In the genomic region with DNA sequence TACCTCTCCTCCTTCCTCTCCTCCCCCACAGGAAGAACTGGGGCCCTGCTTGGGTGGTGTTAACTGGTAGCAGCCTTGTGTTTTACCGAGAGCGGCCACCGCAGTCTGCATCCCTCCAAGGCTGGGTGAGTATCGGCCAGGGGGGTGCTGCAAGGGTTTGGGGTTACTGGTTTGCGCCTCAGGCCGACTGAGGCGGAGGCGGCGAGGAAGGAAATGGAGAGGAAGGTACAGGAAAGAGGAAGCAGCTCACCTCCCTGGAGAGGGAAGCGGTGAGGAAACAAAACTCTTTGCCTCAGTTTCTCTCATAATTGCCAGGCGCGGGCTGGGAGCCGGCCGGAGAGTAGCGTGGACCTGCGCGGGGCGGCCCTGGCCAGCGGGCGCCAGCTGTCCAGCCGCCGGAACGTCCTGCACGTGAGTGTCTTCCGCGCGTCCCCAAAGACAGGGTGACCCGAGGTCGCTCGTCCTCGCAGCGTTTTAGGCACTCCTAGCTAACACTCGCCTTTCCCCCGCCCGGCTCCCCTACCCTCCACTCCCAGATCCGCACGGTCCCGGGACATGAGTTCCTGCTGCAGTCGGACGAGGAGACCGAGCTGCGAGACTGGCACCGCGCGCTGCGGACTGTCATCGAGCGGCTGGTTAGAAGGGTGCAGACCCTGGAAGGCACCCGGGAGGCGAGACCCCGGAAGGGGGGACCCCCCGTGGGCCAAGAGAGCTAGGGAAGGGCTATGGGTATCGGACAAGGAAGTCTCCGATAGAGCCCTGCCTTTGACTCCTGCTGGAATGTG, we compare ENCODE assay signal across 9 mouse cellular contexts. TPM values are rescaled to one million over a fixed set of nuclear protein-coding genes. Genes with fewer than 3 reads are reported as not detected.
DNase-seq lines count a peak whose midpoint lies in the region; ATAC-seq and TF ChIP-seq lines count a peak whose summit lies in the region.
"Had no signal": no experiment of that assay in that cellular context is flagged by ENCODE, and none has a peak within 500 bp of the region (broad histone marks: within the 10 kb centered on the region; RNA-seq: fewer than 3 reads in every experiment).

No protein-coding gene starts in this region.

- peak overlapping the region; percentile 5; the same call in 1 of the 2 replicates for H3K4me3 ChIP-seq in cortical plate, adult 2 months (ENCODE audit: insufficient read depth, low read length)
- H3K4me3 ChIP-seq in heart, embryonic 15.5 days: peak overlapping the region; percentile 50
- H3K4me3 ChIP-seq in midbrain, embryonic 14.5 days (replicated peaks; ENCODE audit: low read depth, low read length): peak overlapping the region; percentile 29

- no peak for ATAC-seq in heart, embryonic 15.5 days (replicated peaks; ENCODE audit: insufficient number of reproducible peaks, insufficient read depth, low FRiP score, low read depth)
- no peak for ATAC-seq in midbrain, embryonic 14.5 days (ENCODE audit: low FRiP score, low TSS enrichment)

- TF ChIP-seq CTCF in cortical plate, adult 2 months (IDR thresholded peaks at IDR 0.05; ENCODE audit: extremely low read depth, insufficient read depth, low read length): no peak

- 1% methylated on average over 52 of the region's 54 CpGs for WGBS in heart, embryonic 15.5 days
- WGBS in midbrain, embryonic 14.5 days: under 1% methylated on average over 54 of the region's 54 CpGs

- no peaks in the 10 kb centered on the region for H3K9me3 ChIP-seq in heart, embryonic 15.5 days (replicated peaks)
- H3K9me3 ChIP-seq in midbrain, embryonic 14.5 days (ENCODE audit: control insufficient read depth, low read length): no peaks in the 10 kb centered on the region

- H3K27ac ChIP-seq in cortical plate, adult 2 months (ENCODE audit: insufficient read depth, low read length): no peak overlapping the region
- no peak overlapping the region; the same call in 1 of the 2 replicates for H3K27ac ChIP-seq in heart, embryonic 15.5 days
- no peak overlapping the region for H3K27ac ChIP-seq in midbrain, embryonic 14.5 days (replicated peaks; ENCODE audit: low read depth, low read length)

- peak; percentile 42 for DNase-seq in gastrocnemius, postnatal 10 days
- DNase-seq in gastrocnemius, adult 8-10 months (ENCODE audit: low spot score in 2 of 2): no peak
- peak; percentile 37 to 68 for DNase-seq in kidney, postnatal 25 days
- DNase-seq in midbrain, embryonic 14.5 days: peak; percentile 33
- no peak for DNase-seq in frontal cortex, postnatal 10 days (ENCODE audit: low spot score in 2 of 2)
- DNase-seq in c-Kit-positive CD71-positive TER-119-positive erythroid progenitor cells, embryonic 14.5 days (ENCODE audit: low spot score): no peak

- H3K9ac ChIP-seq in heart, embryonic 15.5 days: peak overlapping the region; percentile 53
- no peak overlapping the region; the same call in 1 of the 2 replicates for H3K9ac ChIP-seq in midbrain, embryonic 14.5 days (replicated peaks; ENCODE audit: low read length)

- peak overlapping the region; percentile 81 for H3K4me2 ChIP-seq in heart, embryonic 15.5 days
- H3K4me2 ChIP-seq in midbrain, embryonic 14.5 days (ENCODE audit: low read length): peak overlapping the region; percentile 52

- no peak for TF ChIP-seq POLR2A in cortical plate, adult 2 months (IDR thresholded peaks at IDR 0.05; ENCODE audit: extremely low read depth, insufficient read depth, low read length)

- H3K36me3 ChIP-seq in heart, embryonic 15.5 days: no peaks in the 10 kb centered on the region
- no peaks in the 10 kb centered on the region for H3K36me3 ChIP-seq in midbrain, embryonic 14.5 days (ENCODE audit: control insufficient read depth, insufficient read depth, low read length)

- H3K4me1 ChIP-seq in cortical plate, adult 2 months (ENCODE audit: control insufficient read depth, insufficient read depth, low read length): no peaks in the 10 kb centered on the region
- H3K4me1 ChIP-seq in heart, embryonic 15.5 days (replicated peaks): peaks cover 21% of the 10 kb centered on the region
- H3K4me1 ChIP-seq in midbrain, embryonic 14.5 days (ENCODE audit: control insufficient read depth, insufficient read depth, low read length): peaks cover 10% of the 10 kb centered on the region; the same call in 1 of the 2 replicates

- peaks cover 93% of the 10 kb centered on the region for H3K27me3 ChIP-seq in heart, embryonic 15.5 days
- H3K27me3 ChIP-seq in midbrain, embryonic 14.5 days (ENCODE audit: control insufficient read depth, insufficient read depth, low read length): peaks cover 57% of the 10 kb centered on the region
- H3K27me3 ChIP-seq: CH12.LX had no signal

RNA-seq across cellular contexts. Expression of a gene that starts 4.4 kb away (rescaled TPM):
- total RNA-seq in gastrocnemius, postnatal 10 days (2021): 1 to 10 TPM; 1.1 to 2.3 TPM
- total RNA-seq in gastrocnemius, adult 8-10 months (2022): 1 to 10 TPM in 1 of 4 experiments, under 1 TPM in 3; 0.39 to 1.2 (median 0.57) TPM
- polyA plus RNA-seq in cortical plate, adult 2 months (2012; rRNA removed): 1.2 and 1.4 TPM in 2 replicates
- polyA plus RNA-seq in heart, embryonic 15.5 days (2015; fragmentation: Nextera tagmentation; extraction: Ambion mirVana): 2.0 and 11.0 TPM in 2 replicates
- polyA plus RNA-seq in midbrain, embryonic 14.5 days (2014; fragmentation: Nextera tagmentation; extraction: Ambion mirVana): 0.18 and 1.1 TPM in 2 replicates

RNA-seq across cellular contexts. Expression of a gene that starts 14.6 kb away (rescaled TPM):
- 10 to 100 TPM; 44.5 to 54.8 TPM for total RNA-seq in gastrocnemius, postnatal 10 days (2021)
- total RNA-seq in gastrocnemius, adult 8-10 months (2022): 10 to 100 TPM; 59.2 to 76.6 (median 66.0) TPM
- 71.6 and 75.6 TPM in 2 replicates for polyA plus RNA-seq in cortical plate, adult 2 months (2012; rRNA removed)
- polyA plus RNA-seq in heart, embryonic 15.5 days (2015; fragmentation: Nextera tagmentation; extraction: Ambion mirVana): 75.4 and 78.4 TPM in 2 replicates
- 109 and 122 TPM in 2 replicates for polyA plus RNA-seq in midbrain, embryonic 14.5 days (2014; fragmentation: Nextera tagmentation; extraction: Ambion mirVana)

RNA-seq across cellular contexts. Expression of a gene that starts 15.6 kb away (rescaled TPM):
- 1 to 10 TPM; 3.3 to 6.8 TPM for total RNA-seq in gastrocnemius, postnatal 10 days (2021)
- total RNA-seq in gastrocnemius, adult 8-10 months (2022): under 1 TPM; 0.48 to 0.99 (median 0.78) TPM
- 2.3 and 2.6 TPM in 2 replicates for polyA plus RNA-seq in cortical plate, adult 2 months (2012; rRNA removed)
- 0.58 and 1.5 TPM in 2 replicates for polyA plus RNA-seq in heart, embryonic 15.5 days (2015; fragmentation: Nextera tagmentation; extraction: Ambion mirVana)
- polyA plus RNA-seq in midbrain, embryonic 14.5 days (2014; fragmentation: Nextera tagmentation; extraction: Ambion mirVana): 0.92 and 1.2 TPM in 2 replicates

RNA-seq across cellular contexts. Expression of a gene that starts 28.0 kb away (rescaled TPM):
- total RNA-seq in gastrocnemius, postnatal 10 days (2021): not detected
- not detected for total RNA-seq in gastrocnemius, adult 8-10 months (2022)
- polyA plus RNA-seq in cortical plate, adult 2 months (2012; rRNA removed): 0.10 and 0.19 TPM in 2 replicates
- 0.03 TPM in 1 of 2 replicates, not detected in the other for polyA plus RNA-seq in heart, embryonic 15.5 days (2015; fragmentation: Nextera tagmentation; extraction: Ambion mirVana)
- 0.04 TPM in 1 of 2 replicates, not detected in the other for polyA plus RNA-seq in midbrain, embryonic 14.5 days (2014; fragmentation: Nextera tagmentation; extraction: Ambion mirVana)

RNA-seq across cellular contexts. Expression of a gene that starts 37.4 kb away (rescaled TPM):
- total RNA-seq in gastrocnemius, postnatal 10 days (2021): 10 to 100 TPM; 18.7 to 28.9 TPM
- 10 to 100 TPM; 16.0 to 20.8 (median 17.4) TPM for total RNA-seq in gastrocnemius, adult 8-10 months (2022)
- 35.1 TPM in 2 replicates for polyA plus RNA-seq in cortical plate, adult 2 months (2012; rRNA removed)
- polyA plus RNA-seq in heart, embryonic 15.5 days (2015; fragmentation: Nextera tagmentation; extraction: Ambion mirVana): 10.6 and 15.7 TPM in 2 replicates
- polyA plus RNA-seq in midbrain, embryonic 14.5 days (2014; fragmentation: Nextera tagmentation; extraction: Ambion mirVana): 17.4 and 18.0 TPM in 2 replicates

Comparison
In these comparisons a context has a peak if more than half of its experiments do, and no peak if none do; other contexts are left out.
1. DNase-seq: peak in gastrocnemius, postnatal 10 days (single experiment), kidney, postnatal 25 days (2 of 2) and midbrain, embryonic 14.5 days (single experiment); none in gastrocnemius, adult 8-10 months (0 of 2), frontal cortex, postnatal 10 days (0 of 2) and c-Kit-positive CD71-positive TER-119-positive erythroid progenitor cells, embryonic 14.5 days (single experiment).
2. Peak in every context shown above with its lines, with median percentiles within 50 percentile points of each other: H3K4me3 ChIP-seq.